Mouse (Mus musculus) central nervous system, embryonic 18 days (tissue): ENCODE results near the gene Ugcg. TPM values are rescaled to one million over a fixed set of nuclear protein-coding genes. Genes with fewer than 3 reads are reported as not detected.

ENCODE experiments used
- polyA plus RNA-seq: library from polyadenylated mRNA; depleted of rRNA; stranded (reverse); fragments of >200 nt; gene quantifications from 2 replicates; pipeline ENCODE4 v1.2.3, GENCODE M21; 2012; rRNA removed

The Ugcg gene
- polyA plus RNA-seq, result 66.3 and 66.9 TPM in 2 replicates

DNA sequence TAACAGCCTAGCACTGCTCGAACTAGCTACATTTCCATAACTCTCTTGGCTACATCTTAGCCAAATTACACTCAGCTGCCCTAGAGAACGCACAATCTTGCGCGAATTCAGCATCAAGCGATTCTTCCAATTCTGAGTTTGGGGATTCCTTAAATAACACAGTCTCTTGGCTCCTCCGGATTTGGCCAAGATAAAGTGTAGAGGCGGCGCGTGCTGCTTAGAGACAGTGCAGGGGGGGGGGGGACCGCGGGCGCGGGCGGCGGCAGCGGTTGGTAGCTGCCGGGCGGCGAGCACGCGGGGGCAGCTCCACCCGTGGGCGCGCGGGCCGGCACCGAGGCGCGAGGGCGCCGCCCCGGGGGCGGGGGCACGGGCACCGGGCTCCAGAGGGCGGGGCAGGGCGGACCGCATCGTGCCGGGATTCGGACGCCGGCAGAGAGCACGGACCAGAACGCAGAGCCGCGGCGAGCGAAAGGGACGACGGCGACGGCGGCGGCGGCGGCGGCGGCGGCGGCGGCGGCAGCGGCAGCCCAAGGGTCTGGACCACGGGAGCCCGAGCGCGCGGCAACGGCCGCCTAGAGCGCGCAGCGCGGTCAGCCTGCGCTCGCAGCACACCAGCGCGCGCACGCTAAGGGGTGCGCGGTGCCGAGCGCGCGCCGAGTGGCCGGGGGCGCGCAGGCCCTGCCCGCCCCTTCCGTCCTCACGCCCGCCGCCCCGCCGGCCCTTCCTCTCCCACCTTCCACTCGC, at the start of gene Ugcg:
Gene Ugcg, plus strand, starts transcription at position 456 of the 744 bp plus-strand sequence.

Other genes with a start within 250 kb of the Ugcg start
- gene Zkscan16, start 245.6 kb upstream of the Ugcg start, polyA plus RNA-seq, result 4.9 and 5.4 TPM in 2 replicates
- gene Ptgr1, start 202.1 kb upstream of the Ugcg start, polyA plus RNA-seq, result 2.7 and 4.0 TPM in 2 replicates
- 4.5 and 4.6 TPM in 2 replicates for gene Dnajc25, start 194.2 kb upstream of the Ugcg start, polyA plus RNA-seq
- gene Gm20503, start 186.0 kb upstream of the Ugcg start, polyA plus RNA-seq, result not detected in 2 replicates
- 105 and 111 TPM in 2 replicates for gene Gng10, start 154.2 kb upstream of the Ugcg start, polyA plus RNA-seq
- not detected in 2 replicates for gene AI481877, start 50.3 kb upstream of the Ugcg start, polyA plus RNA-seq
- gene Susd1, start 249.4 kb downstream of the Ugcg start, polyA plus RNA-seq, result 5.5 TPM in 2 replicates